Mouse (Mus musculus): Measurements from ENCODE around the gene Ampd3.

DNA sequence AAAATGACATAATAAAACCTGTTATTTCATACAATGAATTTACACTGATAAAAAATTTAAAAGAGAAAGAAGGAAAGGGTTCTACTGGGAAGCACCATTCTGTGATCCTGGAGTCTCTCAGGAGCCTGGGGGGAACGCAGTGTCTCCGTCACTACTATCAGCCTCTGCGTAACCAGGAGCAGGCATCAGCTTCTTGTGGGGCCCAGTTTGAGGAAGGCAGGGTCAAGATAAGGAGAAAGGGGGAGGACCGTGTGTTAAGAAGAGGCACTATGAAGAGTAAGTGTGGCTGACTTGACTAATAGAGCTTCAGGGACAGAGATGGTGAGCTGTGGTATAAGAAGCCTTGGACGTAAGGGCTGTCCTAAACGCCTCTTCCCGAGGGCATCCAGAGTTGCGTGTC, 6.7 kb downstream of the Ampd3 start:
- no peak for TF ChIP-seq CTCF (IDR thresholded peaks at IDR 0.05; ENCODE audit: extremely low read depth, insufficient read length, insufficient replicate concordance, low read depth, low read length)
- TF ChIP-seq POLR2A (IDR thresholded peaks at IDR 0.05; ENCODE audit: low read depth, low read length) = no peak

Data from small intestine, adult 2 months (tissue).